Mouse (Mus musculus): Measurements from ENCODE around the gene Sertad3. TPM values are rescaled to one million over a fixed set of nuclear protein-coding genes. Genes with fewer than 3 reads are reported as not detected.

The Sertad3 gene
- polyA plus RNA-seq, 1 experiment from 2014 or later = 33.6 TPM

- Histone ChIP-seq H3K4me2 (no peak within 1 kb of the TSS), H3K27me3 (no peaks in the 10 kb centered on the region), H3K9me3 (no peaks in the 10 kb centered on the region), H3K27ac (no peak within 1 kb of the TSS), H3K9ac (no peak within 1 kb of the TSS), H3K4me3 (no peak within 1 kb of the TSS), H3K4me1 (peaks cover 12% of the 10 kb centered on the region; the same call in 1 of the 2 replicates), H3K36me3 (no peaks in the 10 kb centered on the region)
- no peak for ATAC-seq (ENCODE audit: insufficient number of reproducible peaks, insufficient read depth, low FRiP score, low TSS enrichment, low read depth)
- WGBS = 30% methylated on average over 3 of the region's 3 CpGs
These were observed 25.5 kb downstream of the Sertad3 start, which contains the start of gene Prx for GRCm38 (mm10) chr7:27499036-27499435. Gene Prx (plus strand): TSS chr7:27499324.

- Histone ChIP-seq H3K4me1 (peaks cover 18% of the 10 kb centered on the region), H3K4me3 (no peak overlapping the region), H3K9me3 (no peaks in the 10 kb centered on the region), H3K36me3 (no peaks in the 10 kb centered on the region), H3K27me3 (no peaks in the 10 kb centered on the region), H3K4me2 (no peak overlapping the region), H3K9ac (no peak overlapping the region), H3K27ac (no peak overlapping the region)
- 57% methylated on average over 4 of the region's 4 CpGs for WGBS
- no peak for ATAC-seq (ENCODE audit: insufficient number of reproducible peaks, insufficient read depth, low FRiP score, low TSS enrichment, low read depth)
These were observed 28.1 kb downstream of the Sertad3 start for GRCm38 (mm10) chr7:27501620-27502019.

- H3K36me3 ChIP-seq = no peaks in the 10 kb centered on the region
- 0 out of 2 replicates have a peak overlapping the region, but pooled peaks have one; percentile 36 for H3K9ac ChIP-seq
- H3K4me3 ChIP-seq = peak overlapping the region; percentile 57
- H3K4me1 ChIP-seq = peaks cover 18% of the 10 kb centered on the region
- no peaks in the 10 kb centered on the region for H3K9me3 ChIP-seq
- H3K4me2 ChIP-seq = peak overlapping the region; percentile 65
- peak overlapping the region; percentile 100 for H3K27ac ChIP-seq
- 24% methylated on average over 9 of the region's 9 CpGs for WGBS
- ATAC-seq (ENCODE audit: insufficient number of reproducible peaks, insufficient read depth, low FRiP score, low TSS enrichment, low read depth) = no peak
- no peaks in the 10 kb centered on the region for H3K27me3 ChIP-seq
These were observed 33.3 kb downstream of the Sertad3 start for GRCm38 (mm10) chr7:27506765-27507370.

DNA sequence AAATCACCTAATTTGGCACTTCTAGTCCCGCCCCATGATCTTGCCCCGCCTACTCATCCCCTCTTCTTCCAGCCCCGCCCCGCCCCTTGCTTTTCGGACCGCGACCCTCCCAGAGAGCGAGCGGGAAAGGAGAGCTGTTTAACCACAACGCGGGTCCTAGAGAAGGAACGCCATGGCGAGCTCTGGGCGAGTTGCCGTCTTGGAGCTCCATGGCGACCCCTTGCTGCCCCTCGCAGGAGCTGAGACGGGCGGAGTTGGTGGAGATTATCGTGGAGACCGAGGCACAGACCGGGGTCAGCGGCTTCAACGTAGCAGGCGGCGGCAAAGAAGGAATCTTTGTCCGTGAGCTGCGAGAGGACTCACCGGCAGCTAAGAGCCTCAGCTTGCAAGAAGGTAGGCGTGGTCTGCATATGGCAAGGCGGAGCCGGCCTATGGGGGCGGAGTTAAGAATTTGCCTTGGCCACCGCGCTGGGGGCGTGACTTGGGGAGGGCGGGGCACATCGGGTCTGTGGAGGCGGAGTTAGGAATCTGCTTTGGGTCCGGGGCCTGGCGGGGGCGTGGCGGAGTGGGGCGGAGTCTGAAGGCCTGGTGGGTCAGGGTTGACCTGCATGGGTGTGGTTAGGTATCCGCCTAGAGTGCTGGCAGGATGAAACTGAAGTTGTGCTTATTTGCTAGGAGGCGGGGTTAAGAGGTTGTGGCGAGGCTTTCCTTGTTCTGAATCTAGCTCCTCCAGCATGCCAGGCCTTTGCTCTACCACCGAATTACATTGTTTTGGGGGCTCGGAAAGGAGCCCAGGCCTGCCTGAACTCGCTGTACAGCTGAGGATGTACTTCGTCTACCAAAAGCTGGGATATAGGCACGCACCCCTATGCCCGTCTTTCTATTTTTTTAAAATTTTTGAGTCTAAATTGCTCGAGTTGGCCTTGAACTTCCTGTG, 34.4 kb downstream of the Sertad3 start:
- Histone ChIP-seq H3K27me3 (no peaks in the 10 kb centered on the region), H3K9me3 (no peaks in the 10 kb centered on the region), H3K9ac (peak overlapping the region; percentile 82), H3K4me1 (peaks cover 18% of the 10 kb centered on the region), H3K4me2 (peak overlapping the region; percentile 65), H3K36me3 (no peaks in the 10 kb centered on the region), H3K4me3 (peak overlapping the region; percentile 57), H3K27ac (peak overlapping the region; percentile 100)
- under 1% methylated on average over 54 of the region's 54 CpGs for WGBS
- ATAC-seq (ENCODE audit: insufficient number of reproducible peaks, insufficient read depth, low FRiP score, low TSS enrichment, low read depth) = peak; percentile 89

DNA sequence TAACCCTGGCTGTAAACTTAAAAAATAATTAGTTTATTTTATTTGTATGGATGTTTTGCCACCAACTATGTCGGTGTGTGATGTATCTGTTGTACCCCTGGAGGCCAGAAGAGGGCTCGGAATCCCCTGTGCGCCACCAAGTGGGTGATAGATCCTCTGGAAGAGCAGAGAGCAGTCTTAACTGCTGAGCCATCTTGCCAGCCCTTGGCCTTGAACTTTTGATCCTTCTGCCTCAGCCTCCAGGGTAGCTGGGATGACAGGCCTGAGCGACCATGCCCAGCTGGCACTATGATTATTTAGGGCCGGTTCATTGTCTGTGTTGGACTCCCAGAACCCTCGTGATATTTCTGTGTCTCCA, 35.1 kb downstream of the Sertad3 start:
- 17% methylated on average over 6 of the region's 6 CpGs for WGBS
- peak overlapping the region; percentile 65 for H3K4me2 ChIP-seq
- H3K9ac ChIP-seq = peak overlapping the region; percentile 51; the same call in 1 of the 2 replicates
- H3K27ac ChIP-seq = peak overlapping the region; percentile 100
- H3K36me3 ChIP-seq = no peaks in the 10 kb centered on the region
- peaks cover 18% of the 10 kb centered on the region for H3K4me1 ChIP-seq
- H3K4me3 ChIP-seq = peak overlapping the region; percentile 57
- H3K9me3 ChIP-seq = no peaks in the 10 kb centered on the region
- no peaks in the 10 kb centered on the region for H3K27me3 ChIP-seq
- 0 out of 2 replicates have a peak, but pooled peaks have one; percentile 33 for ATAC-seq (ENCODE audit: insufficient number of reproducible peaks, insufficient read depth, low FRiP score, low TSS enrichment, low read depth)

- no peak for ATAC-seq (ENCODE audit: insufficient number of reproducible peaks, insufficient read depth, low FRiP score, low TSS enrichment, low read depth)
- WGBS = 85% methylated on average over 2 of the region's 2 CpGs
These were observed 37.2 kb downstream of the Sertad3 start for GRCm38 (mm10) chr7:27510809-27511208.

DNA sequence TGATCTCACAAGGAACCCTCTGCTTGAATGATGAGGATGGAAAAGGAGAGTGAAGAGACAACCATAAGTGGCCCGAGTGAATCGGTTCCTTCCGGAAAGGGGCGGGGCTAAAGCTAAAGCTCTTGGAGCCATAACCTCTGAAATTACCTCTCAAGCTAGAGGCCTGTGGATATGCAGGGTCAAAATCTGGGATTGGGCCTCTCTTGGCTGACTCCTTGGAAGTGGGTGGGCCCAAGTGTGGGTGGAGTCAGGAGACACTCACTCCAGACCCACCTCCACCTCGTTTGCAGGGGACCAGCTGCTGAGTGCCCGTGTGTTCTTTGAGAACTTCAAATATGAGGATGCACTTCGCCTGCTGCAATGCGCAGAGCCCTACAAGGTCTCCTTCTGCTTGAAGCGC, 41.4 kb downstream of the Sertad3 start:
- ATAC-seq (ENCODE audit: insufficient number of reproducible peaks, insufficient read depth, low FRiP score, low TSS enrichment, low read depth) = no peak
- Histone ChIP-seq H3K27me3 (no peaks in the 10 kb centered on the region), H3K4me1 (no peaks in the 10 kb centered on the region), H3K27ac (no peak overlapping the region), H3K36me3 (peaks cover 38% of the 10 kb centered on the region), H3K9ac (no peak overlapping the region), H3K4me2 (no peak overlapping the region), H3K9me3 (peaks cover 4% of the 10 kb centered on the region; the same call in 1 of the 2 replicates), H3K4me3 (no peak overlapping the region)
- WGBS = 78% methylated on average over 9 of the region's 9 CpGs

More at GRCm38 (mm10) chr7:27510809-27511208, 37.2 kb downstream of the Sertad3 start:
- Histone ChIP-seq H3K4me3 (no peak overlapping the region), H3K9me3 (no peaks in the 10 kb centered on the region), H3K4me2 (no peak overlapping the region), H3K9ac (no peak overlapping the region), H3K27ac (no peak overlapping the region), H3K27me3 (no peaks in the 10 kb centered on the region), H3K36me3 (peaks cover under 1% of the 10 kb centered on the region; the same call in 1 of the 2 replicates), H3K4me1 (peaks cover 18% of the 10 kb centered on the region)

- 83% methylated on average over 9 of the region's 9 CpGs for WGBS
- peaks cover 42% of the 10 kb centered on the region for H3K36me3 ChIP-seq
- no peak overlapping the region for H3K27ac ChIP-seq
- no peak for ATAC-seq (ENCODE audit: insufficient number of reproducible peaks, insufficient read depth, low FRiP score, low TSS enrichment, low read depth)
- H3K4me2 ChIP-seq = no peak overlapping the region
- H3K9me3 ChIP-seq = peaks cover 4% of the 10 kb centered on the region; the same call in 1 of the 2 replicates
- no peaks in the 10 kb centered on the region for H3K4me1 ChIP-seq
- no peaks in the 10 kb centered on the region for H3K27me3 ChIP-seq
- no peak overlapping the region for H3K9ac ChIP-seq
- no peak overlapping the region for H3K4me3 ChIP-seq
These were observed 44.7 kb downstream of the Sertad3 start for GRCm38 (mm10) chr7:27518314-27518713.

DNA sequence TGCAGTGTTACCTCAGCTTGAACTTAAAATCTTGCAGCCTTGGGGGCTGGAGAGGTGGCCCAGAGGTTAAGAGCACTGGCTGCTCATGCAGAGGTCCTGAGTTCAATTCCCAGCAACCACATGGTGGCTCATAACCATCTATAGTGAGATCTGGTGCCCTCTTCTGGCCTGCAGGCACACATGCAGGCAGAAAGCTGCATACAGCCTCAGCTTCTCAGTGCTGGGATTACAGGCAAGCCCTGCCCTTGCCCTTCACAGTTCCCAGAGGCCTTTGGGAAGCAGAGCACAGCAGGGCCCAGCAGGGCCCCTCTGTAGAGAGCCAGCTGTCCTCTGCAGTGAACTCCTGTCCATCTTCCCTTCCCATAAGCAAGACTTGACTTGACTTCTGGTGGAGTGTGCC, 46.5 kb downstream of the Sertad3 start:
- no peak overlapping the region for H3K4me2 ChIP-seq
- no peak overlapping the region for H3K27ac ChIP-seq
- ATAC-seq (ENCODE audit: insufficient number of reproducible peaks, insufficient read depth, low FRiP score, low TSS enrichment, low read depth) = no peak
- H3K9me3 ChIP-seq = peaks cover 4% of the 10 kb centered on the region; the same call in 1 of the 2 replicates
- H3K4me3 ChIP-seq = no peak overlapping the region
- H3K27me3 ChIP-seq = no peaks in the 10 kb centered on the region
- peaks cover 46% of the 10 kb centered on the region for H3K36me3 ChIP-seq
- no peaks in the 10 kb centered on the region for H3K4me1 ChIP-seq
- no peak overlapping the region for H3K9ac ChIP-seq

DNA sequence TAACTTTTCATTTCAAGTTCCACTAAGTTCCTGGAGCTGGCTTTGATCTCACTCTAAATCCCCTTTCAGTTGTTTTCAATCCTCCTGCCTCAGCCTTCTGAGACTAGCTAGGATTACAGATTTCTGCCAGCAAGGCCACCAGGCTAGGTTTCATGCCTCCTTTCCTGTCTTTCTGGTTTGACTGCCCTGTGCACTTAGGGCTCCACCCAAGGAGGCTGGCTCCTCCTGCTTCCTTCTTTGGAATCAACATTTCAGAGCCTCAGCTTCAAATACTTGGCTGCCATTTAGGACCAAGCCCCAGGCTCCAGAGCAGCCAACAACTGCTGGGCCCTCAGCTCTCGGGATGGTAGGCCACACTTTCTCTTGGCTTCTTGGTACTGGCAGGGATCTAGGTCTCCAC, 47.0 kb downstream of the Sertad3 start:
- H3K9me3 ChIP-seq = peaks cover 4% of the 10 kb centered on the region; the same call in 1 of the 2 replicates
- H3K36me3 ChIP-seq = peaks cover 46% of the 10 kb centered on the region
- H3K4me3 ChIP-seq = no peak overlapping the region
- no peak overlapping the region for H3K27ac ChIP-seq
- H3K4me1 ChIP-seq = no peaks in the 10 kb centered on the region
- no peak for ATAC-seq (ENCODE audit: insufficient number of reproducible peaks, insufficient read depth, low FRiP score, low TSS enrichment, low read depth)
- H3K4me2 ChIP-seq = no peak overlapping the region
- WGBS = 68% methylated on average over 1 of the region's 1 CpGs
- H3K27me3 ChIP-seq = no peaks in the 10 kb centered on the region
- no peak overlapping the region for H3K9ac ChIP-seq

- Histone ChIP-seq H3K4me3 (no peak within 1 kb of the TSS), H3K9me3 (peaks cover 4% of the 10 kb centered on the region; the same call in 1 of the 2 replicates), H3K27ac (no peak within 1 kb of the TSS), H3K36me3 (peaks cover 26% of the 10 kb centered on the region), H3K27me3 (no peaks in the 10 kb centered on the region), H3K4me2 (no peak within 1 kb of the TSS), H3K4me1 (0 out of 2 replicates have a peak, but pooled peaks cover 4% of the 10 kb centered on the region), H3K9ac (no peak within 1 kb of the TSS)
- WGBS = 58% methylated on average over 5 of the region's 5 CpGs
- ATAC-seq (ENCODE audit: insufficient number of reproducible peaks, insufficient read depth, low FRiP score, low TSS enrichment, low read depth) = no peak
These were observed 49.4 kb downstream of the Sertad3 start, which contains the start of gene Hipk4 for GRCm38 (mm10) chr7:27522967-27523366. Gene Hipk4 (plus strand): TSS chr7:27523267.

Measured in embryonic facial prominence, embryonic 13.5 days (tissue).